Mouse (Mus musculus): Measurements from ENCODE around the gene Tsfm.
A peak's percentile ranks its signal among the peaks of the same experiment; 100 is the strongest.

Tsfm gene

DNA sequence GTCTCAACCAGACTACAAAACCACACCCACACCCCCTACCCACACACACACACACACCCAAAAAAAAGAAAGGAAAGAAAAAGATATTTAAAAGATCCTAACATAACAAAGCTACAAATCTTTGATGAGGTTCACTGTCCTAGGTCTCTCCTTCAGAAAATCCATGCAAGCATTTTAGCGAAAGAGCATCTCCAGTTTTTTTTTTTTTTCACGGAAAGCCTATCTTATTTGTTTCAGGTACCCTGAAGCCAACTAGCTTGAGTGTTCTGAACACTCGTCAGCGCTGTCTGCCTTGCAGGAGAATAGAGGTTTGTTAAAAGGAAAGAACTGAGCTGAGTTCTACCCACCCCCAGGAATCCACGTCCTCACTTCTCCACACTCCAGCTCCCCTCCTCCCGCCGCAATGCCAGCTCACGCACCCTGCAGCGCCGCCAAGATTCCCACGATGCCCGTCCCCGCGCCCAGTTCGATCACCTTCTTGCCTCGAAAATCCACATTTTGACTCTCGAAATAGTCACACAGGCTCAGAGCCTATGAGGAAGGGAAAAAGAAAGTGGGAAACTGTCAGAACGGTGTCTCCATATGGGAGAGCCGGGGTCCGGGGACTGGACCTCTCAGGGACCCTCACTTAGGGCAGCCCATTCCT is 10.1 kb upstream of the Tsfm start:
- DNase-seq, result peak; percentile 30

DNA sequence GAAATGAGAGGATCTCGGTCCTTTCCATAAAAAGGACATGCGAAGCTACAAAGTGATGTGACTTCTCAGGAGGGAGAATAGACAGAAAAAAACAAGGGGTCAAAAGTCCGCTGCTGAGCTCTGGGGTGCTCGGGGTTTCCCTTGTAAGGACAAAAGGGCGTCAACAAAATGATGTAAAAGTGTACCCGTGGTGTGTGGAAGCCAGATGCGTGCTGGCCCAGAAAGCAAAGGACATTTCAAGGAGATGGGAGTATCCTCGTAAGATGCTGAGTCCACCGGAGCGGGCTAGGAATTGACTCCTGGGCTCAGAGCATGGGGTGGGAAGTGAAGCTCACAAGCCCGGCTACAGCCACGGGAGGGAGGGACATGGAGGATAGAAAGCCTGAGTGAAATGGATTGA is 7.0 kb upstream of the Tsfm start:
- no peak for DNase-seq

DNA sequence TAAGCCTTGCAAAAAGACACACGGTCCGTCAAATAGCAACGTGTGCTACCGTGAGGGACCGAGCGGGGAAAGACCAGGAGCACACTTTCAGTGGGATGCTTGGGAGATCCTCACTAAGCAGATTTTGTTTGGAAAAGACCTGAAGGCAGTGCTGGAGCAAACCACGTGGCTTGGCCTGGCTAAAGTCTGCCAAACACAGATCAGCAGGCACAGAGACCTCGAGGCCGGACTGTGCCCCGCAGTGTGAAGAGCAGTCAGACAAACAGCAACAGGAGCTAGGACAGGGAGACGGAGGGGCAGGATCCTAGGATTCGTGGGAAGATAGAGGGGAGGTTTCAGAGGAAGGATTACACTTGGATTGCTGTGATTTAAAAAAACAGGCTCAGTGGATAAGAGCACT is 5.6 kb upstream of the Tsfm start:
- no peak for DNase-seq

DNA sequence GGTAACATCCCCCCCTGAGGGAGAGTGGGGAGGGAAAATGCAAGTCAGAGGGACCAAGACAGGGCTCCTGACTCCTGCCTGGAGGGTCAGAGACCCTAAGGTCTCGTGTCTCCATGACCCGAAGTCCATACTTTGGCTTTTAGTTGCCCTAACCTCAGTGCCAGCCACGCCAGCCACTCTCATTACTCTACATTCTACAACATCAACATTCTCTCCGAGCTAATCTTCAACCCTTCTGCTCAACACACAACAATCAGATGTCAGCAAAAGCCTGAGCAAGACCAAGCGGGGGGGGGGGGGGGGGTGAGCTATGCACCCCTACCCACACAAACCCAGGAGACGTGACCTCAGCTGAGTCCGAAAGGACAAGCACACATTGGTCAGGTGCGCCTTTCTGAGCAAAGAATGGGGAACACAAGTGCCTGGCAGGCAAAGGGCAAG is 2.7 kb upstream of the Tsfm start:
- no peak for DNase-seq

DNA sequence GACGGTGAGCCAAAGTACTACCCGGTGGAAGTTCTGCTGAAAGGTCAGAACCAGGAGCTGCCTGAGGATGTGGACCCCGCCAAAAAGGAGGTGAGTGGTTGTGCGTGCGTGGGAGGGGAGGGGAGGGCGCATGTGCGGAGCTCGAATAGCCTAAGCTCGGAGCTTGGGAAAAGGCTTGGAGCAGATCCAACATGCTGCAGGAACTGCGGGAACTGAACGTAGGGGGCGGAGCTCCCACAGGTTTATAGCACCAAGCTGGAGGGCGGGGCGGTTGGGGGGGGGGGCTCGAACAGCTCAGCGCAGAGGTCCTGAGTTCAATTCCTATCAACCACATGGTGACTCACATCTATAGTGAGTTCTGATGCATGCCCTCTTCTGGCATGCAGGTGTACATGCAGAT is 12.2 kb downstream of the Tsfm start:
- no peak for DNase-seq

DNA sequence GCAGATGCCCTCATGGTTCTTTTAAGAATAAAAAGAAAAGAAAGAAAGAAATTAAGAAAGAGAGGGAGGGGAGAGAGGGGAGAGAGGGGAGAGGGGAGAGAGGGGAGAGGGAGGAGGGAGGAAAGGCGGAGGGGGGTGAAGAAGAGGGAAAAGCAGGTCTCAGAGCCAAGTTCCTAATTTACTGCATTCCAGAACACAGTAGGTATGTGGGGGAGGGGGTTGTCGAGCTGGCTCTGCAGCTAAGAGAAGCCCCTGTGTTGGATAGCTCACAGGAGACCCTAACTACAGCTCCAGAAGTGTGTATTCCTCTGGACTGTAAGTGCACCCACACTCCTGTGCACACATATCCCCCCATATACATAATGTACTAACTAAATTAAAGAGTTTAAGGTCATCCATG is 13.6 kb downstream of the Tsfm start:
- DNase-seq, result no peak

DNA sequence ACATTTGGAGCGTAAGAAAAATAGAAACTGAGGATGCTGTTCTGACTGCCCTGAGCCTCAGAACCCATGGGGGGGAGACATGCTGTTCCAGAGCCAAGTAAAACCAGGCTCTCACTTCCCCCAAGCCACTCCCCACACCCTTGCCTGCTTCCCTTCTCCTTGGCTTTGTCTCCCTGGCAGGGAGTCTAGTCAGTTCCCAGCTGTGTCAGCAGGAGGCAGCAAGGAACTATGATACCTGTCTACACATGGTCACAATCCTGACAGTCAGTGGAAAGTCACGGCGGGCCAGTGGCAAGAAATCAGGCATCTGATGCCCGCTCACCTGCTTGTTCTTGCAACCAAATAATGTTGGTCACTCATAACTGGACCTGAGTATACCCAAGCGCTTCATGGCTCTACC is 14.2 kb downstream of the Tsfm start:
- DNase-seq, result no peak

DNA sequence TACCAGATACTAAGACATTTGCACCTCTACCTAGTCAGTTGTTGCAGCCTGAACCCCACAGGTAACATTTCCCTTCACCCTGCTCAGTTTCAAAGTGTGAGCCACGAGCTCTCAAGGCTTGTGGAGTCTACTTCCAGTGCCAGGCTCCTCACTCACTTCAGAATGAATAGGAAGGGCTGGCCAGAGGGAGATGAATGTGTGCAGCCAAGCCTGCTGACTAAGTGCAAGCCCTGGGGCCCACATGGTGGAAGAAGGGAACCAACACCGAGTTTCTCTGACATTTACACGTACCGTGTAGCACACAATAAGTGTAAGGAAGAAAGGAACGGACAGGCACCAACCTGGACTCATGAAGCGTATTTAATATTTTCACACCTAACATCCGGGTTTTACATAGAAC is 26.8 kb downstream of the Tsfm start:
- DNase-seq, result no peak

DNA sequence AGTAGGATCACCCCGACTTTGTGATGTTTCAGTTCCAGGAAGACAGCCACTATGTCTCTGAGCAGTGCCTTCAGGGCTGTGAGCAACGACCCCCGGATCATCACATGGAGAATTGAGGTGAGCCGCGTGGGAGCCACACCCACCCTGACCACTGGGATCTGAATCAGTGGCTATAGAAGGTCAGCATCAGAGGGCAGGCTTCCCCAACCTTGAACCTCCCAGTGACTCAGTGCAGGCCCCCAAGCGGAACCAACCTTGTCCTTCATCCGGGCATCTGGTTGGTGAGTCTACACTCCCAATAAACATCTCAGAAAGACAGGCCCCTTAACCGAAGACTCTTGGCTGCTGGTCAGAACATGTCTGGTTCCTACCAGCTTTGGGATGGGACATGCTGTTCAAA is 27.3 kb downstream of the Tsfm start:
- no peak for DNase-seq

DNA sequence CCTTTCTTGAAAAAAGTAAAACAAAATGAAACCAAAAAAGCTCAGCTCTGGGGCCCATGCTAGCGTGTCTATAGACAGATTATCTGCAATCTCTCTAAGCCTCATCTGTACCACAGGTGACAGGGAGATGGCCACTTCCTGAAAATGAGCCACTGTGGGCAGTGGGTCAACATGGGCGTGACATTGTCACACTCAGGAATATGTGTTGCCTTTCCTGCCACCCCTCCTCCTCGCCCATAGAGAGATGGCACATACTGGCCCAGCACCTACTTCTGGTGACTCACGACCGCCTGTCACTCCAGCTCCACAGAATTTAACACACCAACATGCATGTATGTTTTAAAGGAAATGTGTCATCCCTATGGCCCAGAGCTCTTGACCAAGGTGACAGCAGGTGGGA is 27.9 kb downstream of the Tsfm start:
- DNase-seq, result no peak

DNA sequence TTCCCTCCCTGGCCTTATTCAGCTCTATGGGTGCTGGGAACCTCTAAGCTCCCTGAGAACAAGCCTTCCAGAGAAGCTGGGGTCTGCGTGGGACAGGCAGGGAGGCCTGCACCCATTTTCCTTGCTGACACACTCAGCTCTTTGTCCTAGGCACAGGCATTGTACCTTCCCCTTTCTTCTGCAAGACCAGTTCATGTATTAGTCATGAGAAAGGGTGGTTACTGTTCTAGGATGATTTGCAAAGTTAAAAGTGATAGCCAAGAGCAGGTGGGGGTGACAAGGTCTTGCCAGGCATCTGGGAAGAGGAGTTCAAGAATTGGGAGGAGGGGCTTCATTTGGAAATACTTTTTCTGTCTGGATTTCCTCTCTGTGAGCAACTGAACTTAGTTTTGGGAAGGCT is 28.6 kb downstream of the Tsfm start:
- DNase-seq, result no peak

DNA sequence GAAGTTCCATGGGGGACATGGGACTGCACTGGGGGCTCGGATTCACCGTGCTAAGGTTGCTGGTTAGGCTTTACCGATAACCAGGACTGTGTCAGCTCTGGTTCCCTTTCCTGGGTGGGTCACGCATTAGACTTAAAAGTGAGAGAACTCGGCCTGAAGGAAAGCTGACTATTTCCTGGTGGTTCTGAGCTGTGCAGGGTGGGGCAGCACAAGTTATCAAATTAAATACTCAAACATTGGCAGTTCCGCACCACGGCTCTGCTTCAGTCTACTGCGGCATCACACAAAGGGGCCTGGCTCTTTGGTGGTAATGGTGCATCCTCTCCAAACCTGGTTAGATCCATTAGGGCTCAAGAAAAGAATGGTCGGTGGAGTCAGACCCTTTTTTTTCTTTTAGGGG is 29.3 kb downstream of the Tsfm start:
- DNase-seq, result no peak

DNA sequence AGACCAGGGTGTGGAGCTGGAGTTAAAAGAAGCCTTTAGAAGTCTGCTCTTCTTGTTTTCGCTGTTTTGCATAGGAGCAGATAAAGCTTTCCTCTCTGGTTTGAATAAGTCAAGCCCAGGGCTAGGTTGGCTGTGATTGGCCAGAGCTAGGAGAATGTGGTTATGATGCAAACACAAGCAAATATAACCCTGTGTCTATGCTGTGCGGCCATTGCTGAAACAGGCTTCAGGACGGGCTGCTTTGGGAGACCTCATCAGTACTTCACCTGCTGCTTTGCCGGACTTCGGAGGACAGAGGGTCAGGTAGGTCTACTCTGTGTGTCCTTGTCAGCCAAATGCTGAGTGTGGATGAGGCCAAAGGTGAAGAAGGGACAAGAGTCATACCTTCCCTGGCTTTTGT is 30.1 kb downstream of the Tsfm start, which contains the start of gene Avil:
TSS of gene Avil (plus strand) at position 181 of the 400 bp plus-strand sequence.
- DNase-seq, result no peak

DNA sequence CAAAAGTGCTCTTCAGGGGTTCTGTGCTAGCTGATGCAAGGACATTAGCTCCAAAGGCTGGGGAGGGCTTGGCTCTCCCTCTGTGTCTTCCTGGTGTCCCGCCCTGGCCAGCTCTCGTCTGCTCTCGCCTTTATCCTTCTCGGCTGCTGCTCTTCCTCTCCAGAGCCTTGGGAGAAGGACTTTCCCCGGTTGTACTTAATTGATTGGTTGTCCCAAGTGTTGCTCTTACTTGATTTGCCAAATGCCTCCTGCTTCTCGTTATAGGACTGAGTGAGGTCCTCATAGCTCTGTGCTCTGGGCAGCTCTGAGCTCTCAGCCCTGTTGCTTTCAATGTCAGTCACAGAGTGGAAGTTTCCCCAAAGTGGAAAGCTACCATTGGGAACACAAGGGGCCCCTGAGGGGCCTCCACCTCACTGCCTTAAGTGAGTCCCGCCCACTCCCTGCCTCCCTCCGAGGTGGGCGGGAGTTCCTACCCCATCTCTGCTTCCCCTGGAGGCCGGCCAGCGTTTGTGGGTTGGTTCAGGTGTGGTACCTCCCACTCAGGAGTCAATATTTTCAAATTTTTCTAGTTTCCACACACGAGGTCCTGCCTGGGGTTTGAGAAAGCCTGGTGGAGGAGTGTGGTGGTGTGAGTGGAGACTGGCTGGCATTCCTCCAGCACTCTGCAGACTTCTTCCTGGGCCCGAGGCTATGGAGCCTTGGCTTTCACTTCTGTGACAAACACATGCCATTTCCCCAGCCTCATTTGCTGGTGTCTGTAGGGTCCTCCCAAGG is 33.1 kb downstream of the Tsfm start:
- no peak for DNase-seq

DNA sequence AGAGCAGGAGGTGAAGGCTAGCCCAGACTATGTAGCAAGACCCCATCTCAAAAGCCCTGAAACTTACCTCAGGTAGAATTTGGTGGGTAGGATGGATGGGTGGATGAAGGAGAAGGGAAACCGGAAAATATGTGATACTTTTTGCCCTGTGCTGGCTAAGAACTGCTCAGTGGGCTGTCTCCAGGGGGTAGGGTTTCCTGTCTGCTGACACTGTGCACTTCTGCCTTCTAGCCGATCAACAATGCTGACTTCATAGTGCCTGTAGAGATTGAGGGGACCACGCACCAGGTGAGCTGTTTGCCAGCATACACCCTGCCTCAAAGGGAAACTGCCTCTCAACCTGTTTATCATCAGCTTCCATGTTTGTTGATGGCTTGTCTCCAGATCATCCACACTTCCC is 37.0 kb downstream of the Tsfm start:
- no peak for DNase-seq

DNA sequence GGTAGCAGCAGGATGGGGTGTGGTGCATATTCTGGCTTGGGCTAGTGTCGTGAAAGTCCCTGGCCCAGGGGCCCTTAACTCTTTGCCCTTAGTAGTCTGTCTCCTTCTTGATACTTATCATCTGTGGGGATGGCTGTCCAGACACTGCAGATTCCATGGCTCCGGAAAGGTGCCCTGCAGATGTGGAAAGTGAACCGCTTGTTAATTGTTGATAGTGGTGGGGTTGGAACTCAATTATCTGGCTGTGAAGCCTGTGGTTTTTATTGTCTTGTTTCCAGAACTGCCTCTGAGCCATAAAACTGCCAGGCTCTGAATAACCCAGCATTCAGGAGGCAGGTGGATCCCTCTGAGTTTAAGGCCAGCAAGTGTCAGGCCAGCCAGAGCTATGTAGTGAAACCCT is 39.0 kb downstream of the Tsfm start:
- no peak for DNase-seq

DNA sequence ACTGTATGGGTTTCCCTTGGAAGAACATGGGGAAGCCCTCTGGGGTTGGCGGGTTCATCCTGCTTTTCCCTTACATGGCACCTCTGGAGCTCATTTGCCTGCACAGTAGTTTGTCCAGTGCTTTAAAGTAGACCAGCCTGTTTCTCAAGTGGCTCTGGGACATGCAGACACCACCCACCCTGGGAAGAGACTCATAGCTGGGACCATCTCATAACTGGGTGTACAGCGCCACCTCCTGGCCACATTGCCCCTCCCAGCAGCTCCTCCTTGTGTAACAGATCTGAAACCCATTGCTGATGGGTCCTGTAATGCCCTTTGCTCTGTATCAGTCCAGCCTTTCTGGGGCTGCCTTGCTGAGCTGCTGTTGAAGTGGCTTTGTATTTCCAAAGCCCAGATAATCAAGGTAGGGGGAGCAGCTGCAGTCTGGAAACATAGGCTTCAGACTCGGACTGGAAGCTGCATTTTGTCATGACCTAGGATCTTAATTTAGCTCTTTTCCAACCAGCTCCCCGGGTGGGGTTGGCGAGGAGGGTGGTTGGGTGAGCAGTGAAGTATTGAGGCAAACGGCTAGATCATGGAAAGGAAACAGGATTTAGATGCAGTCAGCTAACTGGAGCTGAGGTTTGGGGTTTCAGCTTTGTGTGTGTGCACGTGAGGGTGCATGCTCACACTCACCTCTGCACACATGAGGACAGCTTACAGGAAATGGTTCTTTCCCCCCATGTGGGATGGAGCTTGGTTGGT is 40.2 kb downstream of the Tsfm start:
- peak; percentile 86 for DNase-seq

DNA sequence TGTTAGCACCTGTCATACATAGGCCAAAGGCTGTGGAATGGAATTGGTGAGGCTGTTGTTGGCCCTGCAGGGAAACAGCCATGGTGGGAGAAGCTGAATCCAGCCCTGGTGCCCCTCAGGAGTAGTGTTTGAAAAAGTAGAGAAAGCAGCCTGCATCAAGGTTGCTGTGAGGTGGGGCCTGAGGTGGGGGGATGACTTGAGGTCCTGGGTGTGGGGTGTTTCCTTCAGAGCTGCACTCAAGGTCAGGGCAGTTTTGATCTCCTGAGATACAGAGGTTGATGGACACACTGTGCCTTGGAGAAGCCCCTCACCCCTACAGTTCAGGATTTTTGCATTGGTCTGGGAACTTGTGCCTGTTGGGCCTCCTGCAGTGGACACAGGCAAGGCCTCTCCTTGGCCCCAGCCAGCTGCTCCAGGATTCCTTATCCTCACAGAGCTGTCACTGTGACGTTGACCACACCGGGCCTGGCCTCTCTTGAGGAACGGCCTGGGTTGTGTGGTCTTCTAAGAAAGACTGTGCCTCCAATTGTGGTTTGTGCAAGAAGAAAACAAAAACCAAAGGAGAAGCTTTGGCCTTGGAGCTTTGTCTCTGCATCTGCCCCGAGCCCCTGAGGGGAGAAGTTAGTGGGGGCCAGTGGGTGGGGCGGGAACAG is 42.0 kb downstream of the Tsfm start:
- no peak for DNase-seq

DNA sequence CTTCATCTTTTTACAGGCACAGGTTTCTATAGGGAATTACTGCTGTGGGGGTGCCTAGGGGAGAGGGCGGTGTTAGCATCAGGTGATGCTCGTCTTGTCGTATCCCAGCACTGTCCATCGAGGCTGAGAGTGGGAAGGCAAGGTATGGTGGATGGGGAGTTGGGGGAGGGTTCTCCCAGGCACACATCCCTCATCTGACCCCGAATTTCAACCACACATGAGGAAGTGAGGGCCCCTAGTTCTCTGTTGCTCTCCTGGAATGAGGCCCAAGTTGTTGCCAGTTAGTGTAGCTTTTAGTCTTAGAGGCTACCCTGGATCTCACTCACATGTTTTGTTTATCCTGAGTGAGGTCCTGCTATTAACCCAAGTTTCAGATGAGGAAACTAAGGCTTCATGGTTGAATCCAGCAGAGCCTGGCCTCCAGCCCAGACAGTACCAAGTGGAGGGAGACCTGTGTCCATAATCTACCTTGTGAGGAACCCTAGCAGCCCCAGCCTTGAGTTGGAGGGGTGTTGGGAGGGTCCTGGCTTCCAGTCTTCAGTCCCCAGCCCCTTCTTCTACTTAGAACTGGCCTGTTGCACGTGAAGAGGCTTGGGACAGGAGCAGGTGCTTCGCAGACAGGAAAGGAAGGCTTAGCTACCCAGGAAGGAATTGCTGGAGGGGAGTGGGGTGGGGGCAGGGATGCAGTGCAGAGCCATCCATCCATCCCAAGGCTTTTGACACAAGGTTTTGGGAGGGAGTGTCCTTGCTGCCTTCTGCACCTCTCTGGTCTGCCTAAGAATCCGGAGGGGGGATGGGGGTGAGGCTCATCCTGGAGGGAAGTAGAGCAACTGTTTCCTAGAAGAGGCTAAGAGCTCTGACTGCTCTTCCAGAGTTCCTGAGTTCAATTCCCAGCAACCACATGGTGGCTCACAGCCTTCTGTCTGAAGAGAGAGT is 43.2 kb downstream of the Tsfm start:
- DNase-seq, result no peak

DNA sequence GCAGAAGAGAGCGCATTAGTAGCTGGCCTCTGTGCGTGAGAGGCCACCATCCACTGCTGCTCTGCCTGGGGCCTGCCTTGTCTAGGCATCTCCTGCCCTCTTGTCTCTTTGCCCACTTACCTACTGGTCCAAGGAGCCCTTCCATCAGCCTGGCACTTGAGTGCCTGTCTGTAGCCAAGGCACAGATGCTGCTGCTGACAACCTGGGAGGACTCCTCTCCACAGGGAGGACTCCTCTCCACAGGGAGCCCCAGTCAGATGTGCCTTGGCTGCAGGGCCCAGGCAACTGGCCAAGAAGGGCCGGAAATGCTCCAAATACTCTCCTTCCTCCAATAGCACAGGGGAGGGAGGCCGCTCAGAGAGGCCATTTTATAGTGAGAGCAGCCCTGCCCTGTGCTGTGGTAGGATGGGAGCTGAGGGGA is 44.1 kb downstream of the Tsfm start:
- DNase-seq, result peak; percentile 90

DNA sequence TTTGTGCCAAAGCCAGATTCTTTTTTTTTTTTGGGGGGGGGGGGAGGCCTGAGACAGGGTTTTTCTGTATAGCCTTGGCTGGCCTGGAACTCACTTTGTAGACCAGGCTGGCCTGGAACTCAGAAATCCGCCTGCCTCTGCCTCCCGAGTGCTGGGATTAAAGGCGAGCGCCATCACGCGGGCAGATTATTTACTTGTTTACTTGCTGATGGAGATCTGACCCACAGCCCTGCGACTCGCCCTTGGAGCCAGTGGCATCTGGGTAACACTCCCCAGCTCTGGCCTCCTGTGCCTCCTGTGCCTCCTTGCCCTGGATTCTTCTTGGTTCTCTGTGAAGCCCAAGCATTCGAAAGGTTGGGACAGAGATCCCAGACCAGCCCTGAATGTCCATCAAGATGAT is 45.1 kb downstream of the Tsfm start:
- DNase-seq, result no peak

DNA sequence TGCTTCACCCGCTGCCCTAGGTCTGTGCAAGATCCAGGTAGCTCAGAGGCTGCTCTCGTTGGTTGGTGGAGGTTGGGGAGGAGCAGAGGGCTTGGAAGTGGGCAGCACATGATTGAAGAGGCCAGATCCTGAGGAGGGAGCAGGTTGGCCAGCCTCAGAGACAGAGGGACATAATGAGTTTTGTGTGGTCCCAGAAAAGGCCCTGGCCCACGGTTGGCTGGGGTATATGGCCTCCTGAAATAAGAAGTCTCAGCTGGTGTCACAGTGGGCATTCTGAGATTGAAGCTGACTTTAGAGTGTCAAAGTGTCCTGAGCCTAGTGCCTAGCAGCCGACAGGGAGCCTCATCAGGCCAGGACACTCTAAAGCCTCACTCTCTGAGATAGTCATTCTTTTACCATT is 45.5 kb downstream of the Tsfm start:
- DNase-seq, result no peak
